Mouse (Mus musculus) liver, postnatal 0 days (tissue): ENCODE data around the gene Olfr870. TPM values are rescaled to one million over a fixed set of nuclear protein-coding genes. Genes with fewer than 3 reads are reported as not detected.
"Not testable (repeated sequence)": the region's sequence is repeated elsewhere in the genome, so short reads cannot be mapped to it uniquely, and the experiment has no call there.

Source experiments
- ATAC-seq: fragments of 200-750 bp; cut with Nextera tagmentation; 2 replicates; pipeline ENCODE4 v1.8.0; 2017; ENCODE audit warnings: mild to moderate bottlenecking, moderate library complexity
- DNase-seq: peaks from one replicate; pipeline ENCODE4 v3.0.0-alpha.2; 2016
- H3K27ac ChIP-seq: fragments of 300-500 bp; sonication (generic); 2 replicates; pipeline ENCODE4 v1.5.1; 2014; ENCODE audit warnings: antibody characterized with exemption, moderate library complexity, mild to moderate bottlenecking, low read depth
- H3K27me3 ChIP-seq: fragments of 300-500 bp; sonication (generic); 2 replicates; pipeline ENCODE4 v1.6.1; 2014; ENCODE audit warnings: low read length, control low read depth, mixed read lengths; ENCODE audit not compliant: insufficient read depth
- H3K36me3 ChIP-seq: fragments of 300-500 bp; sonication (generic); replicated peaks from 2 replicates; pipeline ENCODE4 v1.6.1; 2014; ENCODE audit warnings: mild to moderate bottlenecking, control low read depth, low read length, moderate library complexity, mixed read lengths; ENCODE audit not compliant: insufficient read depth
- H3K4me1 ChIP-seq: fragments of 300-500 bp; sonication (generic); 2 replicates; pipeline ENCODE4 v1.6.1; 2014; ENCODE audit warnings: antibody characterized with exemption, mild to moderate bottlenecking, control low read depth; ENCODE audit not compliant: insufficient read depth
- H3K4me2 ChIP-seq: fragments of 300-500 bp; sonication (generic); 2 replicates; pipeline ENCODE4 v1.6.1; 2014; ENCODE audit warnings: low read depth, mild to moderate bottlenecking, low read length, moderate library complexity, mixed read lengths
- H3K4me3 ChIP-seq: fragments of 300-500 bp; sonication (generic); 2 replicates; pipeline ENCODE4 v1.5.1; 2014; ENCODE audit warnings: low read depth, low read length
- H3K9ac ChIP-seq: fragments of 300-500 bp; sonication (generic); replicated peaks from 2 replicates; pipeline ENCODE4 v1.6.1; 2014; ENCODE audit warnings: mild to moderate bottlenecking, moderate library complexity
- H3K9me3 ChIP-seq: fragments of 300-500 bp; sonication (generic); 2 replicates; pipeline ENCODE4 v1.6.1; 2016; ENCODE audit warnings: mild to moderate bottlenecking, control low read depth, low read length, mixed read lengths
- CTCF ChIP-seq: sonication (generic); IDR thresholded peaks from 2 replicates; pipeline ENCODE4 v1.5.1; 2016; ENCODE audit warnings: antibody characterized with exemption, low read depth
- EP300 ChIP-seq: IDR thresholded peaks from 2 replicates; pipeline ENCODE4 v1.6.1; 2016; ENCODE audit warnings: antibody characterized with exemption, low read depth, mild to moderate bottlenecking
- WGBS: fragments of 180-500 bp; shearing (Covaris S2); extraction: QIAGEN DNeasy Blood & Tissue Kit; methylation state at CpG from one replicate; pipeline ENCODE4 v1.1.7; 2014; ENCODE audit not compliant: insufficient replicate concordance; 5-methylcytosine and 5-hydroxymethylcytosine counted together
- polyA plus RNA-seq: library from polyadenylated mRNA; unstranded; fragments of >200 nt; fragmentation: Nextera tagmentation; extraction: Ambion mirVana; gene quantifications from 2 replicates; pipeline ENCODE4 v1.2.1, GENCODE M21; 2015

Gene Olfr870
- polyA plus RNA-seq = not detected in 2 replicates

DNA sequence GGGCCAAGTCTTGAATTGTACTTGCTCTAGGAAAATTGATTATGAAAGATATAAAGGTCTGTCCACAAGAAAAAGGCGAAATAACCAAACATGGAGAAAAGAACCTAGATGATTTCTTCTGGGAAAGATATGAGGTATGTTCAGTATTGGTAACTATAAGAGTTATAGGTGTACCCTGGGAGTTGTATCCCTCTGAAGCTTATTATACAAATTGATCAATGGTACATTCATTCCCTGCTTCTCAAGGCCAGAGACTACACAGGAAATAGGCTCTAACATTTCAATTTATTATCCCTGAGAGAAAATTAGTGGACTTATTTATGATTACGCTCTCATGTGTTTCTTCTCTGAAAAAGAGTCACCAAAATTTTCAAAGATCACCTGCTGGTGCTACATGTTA, at the start of gene Olfr870:
Gene Olfr870, minus strand, starts transcription at position 101 of the 400 bp plus-strand sequence.
- H3K4me3 ChIP-seq = no peak within 1 kb of the TSS
- no peak within 1 kb of the TSS for H3K9ac ChIP-seq
- H3K27ac ChIP-seq = no peak within 1 kb of the TSS
- no peaks in the 10 kb centered on the region for H3K27me3 ChIP-seq
- H3K4me1 ChIP-seq = no peaks in the 10 kb centered on the region
- H3K4me2 ChIP-seq = no peak within 1 kb of the TSS
- DNase-seq = no peak
- TF ChIP-seq CTCF (no peak), EP300 (no peak)
- WGBS = 62% methylated on average over 2 of the region's 2 CpGs
- H3K36me3 ChIP-seq = no peaks in the 10 kb centered on the region
- H3K9me3 ChIP-seq = no peaks in the 10 kb centered on the region
- no peak for ATAC-seq

DNA sequence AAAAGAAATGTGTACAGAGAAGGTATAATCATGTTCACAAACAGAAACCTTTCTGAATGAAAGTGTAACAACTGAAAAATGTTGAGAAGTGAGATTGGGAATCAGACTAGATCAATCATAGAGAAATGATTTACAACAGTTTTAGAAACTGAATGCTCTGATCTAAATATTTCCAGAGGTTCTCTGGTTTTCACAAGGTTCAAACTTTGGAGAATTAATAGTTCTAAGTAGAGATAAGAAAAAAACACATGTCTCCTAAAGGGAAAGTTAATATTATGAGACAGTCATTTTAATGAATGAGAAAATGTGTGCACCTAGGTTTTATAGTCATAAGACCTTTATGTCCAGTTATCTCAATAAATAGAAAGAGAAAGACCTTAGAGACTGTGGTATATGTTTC, 38.0 kb upstream of the Olfr870 start, which contains the start of gene Olfr871:
Gene Olfr871, plus strand, starts transcription at position 301 of the 400 bp plus-strand sequence.
- Histone ChIP-seq H3K27ac (no peak within 1 kb of the TSS), H3K4me1 (no peaks in the 10 kb centered on the region), H3K4me3 (no peak within 1 kb of the TSS), H3K9me3 (no peaks in the 10 kb centered on the region), H3K4me2 (no peak within 1 kb of the TSS), H3K36me3 (no peaks in the 10 kb centered on the region), H3K27me3 (no peaks in the 10 kb centered on the region), H3K9ac (no peak within 1 kb of the TSS)
- TF ChIP-seq CTCF = no peak
- no peak for TF ChIP-seq EP300
- ATAC-seq (no peak), DNase-seq (no peak)

GRCm38 (mm10) chr9:20211477-20211876, 37.6 kb upstream of the Olfr870 start:
- Histone ChIP-seq H3K27me3 (no peaks in the 10 kb centered on the region), H3K36me3 (no peaks in the 10 kb centered on the region), H3K27ac (no peak overlapping the region), H3K4me2 (no peak overlapping the region), H3K4me1 (no peaks in the 10 kb centered on the region), H3K9ac (no peak overlapping the region), H3K9me3 (no peaks in the 10 kb centered on the region), H3K4me3 (no peak overlapping the region)
- ATAC-seq (no peak), DNase-seq (no peak)
- TF ChIP-seq CTCF (no peak), EP300 (no peak)
- 61% methylated on average over 2 of the region's 2 CpGs for WGBS

GRCm38 (mm10) chr9:20210812-20211211, 37.0 kb upstream of the Olfr870 start:
- Histone ChIP-seq H3K36me3 (no peaks in the 10 kb centered on the region), H3K9ac (no peak overlapping the region), H3K9me3 (no peaks in the 10 kb centered on the region), H3K4me2 (no peak overlapping the region), H3K4me1 (no peaks in the 10 kb centered on the region), H3K27me3 (no peaks in the 10 kb centered on the region), H3K4me3 (no peak overlapping the region), H3K27ac (no peak overlapping the region)
- 25% methylated on average over 1 of the region's 1 CpGs for WGBS
- TF ChIP-seq CTCF = no peak
- no peak for TF ChIP-seq EP300
- DNase-seq (no peak), ATAC-seq (no peak)

DNA sequence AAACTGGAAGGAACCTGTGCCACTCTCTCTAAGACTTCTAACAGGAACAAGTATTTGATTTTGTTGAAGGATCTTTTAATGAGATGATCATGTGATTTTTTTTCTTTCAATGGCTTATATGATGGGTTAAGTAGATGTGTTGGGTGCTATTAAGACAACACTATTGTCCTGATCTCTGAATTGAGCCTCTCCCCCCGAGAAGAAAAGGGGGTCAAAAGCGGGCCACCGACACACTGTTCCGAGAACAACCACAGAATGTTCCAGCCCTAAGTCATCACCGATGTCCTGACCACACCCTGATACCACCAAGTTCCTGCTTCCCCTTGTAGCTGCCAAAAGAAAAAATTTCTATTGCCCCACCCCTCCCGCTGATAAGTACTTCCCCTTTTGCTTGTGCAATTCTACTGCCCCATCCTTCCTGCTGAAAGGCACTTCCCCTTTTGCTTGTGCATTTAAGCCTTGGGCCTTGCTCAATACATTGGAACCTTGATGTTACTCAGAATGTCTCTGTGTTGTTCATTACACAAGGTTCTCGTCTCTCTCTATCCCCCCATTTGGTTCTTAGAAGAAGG, 29.6 kb upstream of the Olfr870 start:
- not testable (repeated sequence) for ATAC-seq, DNase-seq, H3K9ac ChIP-seq, H3K4me1 ChIP-seq, H3K27me3 ChIP-seq, H3K4me2 ChIP-seq, H3K9me3 ChIP-seq, H3K4me3 ChIP-seq, H3K27ac ChIP-seq, H3K36me3 ChIP-seq
- WGBS = 63% methylated on average over 7 of the region's 7 CpGs

DNA sequence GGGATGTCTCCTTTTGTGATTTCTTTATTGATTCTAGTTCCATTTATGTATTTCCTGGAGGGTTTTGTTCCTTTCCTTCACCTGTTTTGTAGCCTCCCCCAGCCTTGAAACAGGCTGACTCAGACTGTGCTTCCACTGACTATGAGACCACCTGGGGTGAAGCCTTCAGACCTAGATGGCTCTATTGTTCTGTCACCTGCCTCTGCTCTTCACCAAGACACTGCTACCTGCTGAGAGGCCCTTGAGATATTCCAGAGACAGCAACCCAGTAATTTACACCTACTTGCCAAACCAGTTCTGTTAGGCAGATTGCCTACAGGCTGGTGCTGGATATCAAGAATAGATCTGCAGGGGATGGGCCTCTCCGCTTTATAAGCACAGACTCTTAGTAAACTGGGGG, 28.3 kb upstream of the Olfr870 start:
- no peak for ATAC-seq
- no peaks in the 10 kb centered on the region for H3K27me3 ChIP-seq
- peaks cover 4% of the 10 kb centered on the region; the same call in 1 of the 2 replicates for H3K9me3 ChIP-seq
- DNase-seq = no peak
- H3K9ac ChIP-seq = no peak overlapping the region
- WGBS = 72% methylated on average over 1 of the region's 1 CpGs
- H3K27ac ChIP-seq = no peak overlapping the region
- no peaks in the 10 kb centered on the region for H3K36me3 ChIP-seq
- H3K4me2 ChIP-seq = no peak overlapping the region
- TF ChIP-seq CTCF (no peak), EP300 (no peak)
- no peak overlapping the region for H3K4me3 ChIP-seq
- no peaks in the 10 kb centered on the region for H3K4me1 ChIP-seq

- Histone ChIP-seq H3K27ac (no peak overlapping the region), H3K4me2 (no peak overlapping the region), H3K9ac (no peak overlapping the region), H3K4me3 (no peak overlapping the region), H3K27me3 (no peaks in the 10 kb centered on the region), H3K9me3 (0 out of 2 replicates have a peak, but pooled peaks cover 2% of the 10 kb centered on the region), H3K4me1 (no peaks in the 10 kb centered on the region), H3K36me3 (no peaks in the 10 kb centered on the region)
- TF ChIP-seq EP300 = no peak
- no peak for TF ChIP-seq CTCF
- DNase-seq = no peak
- no peak for ATAC-seq
- 55% methylated on average over 5 of the region's 5 CpGs for WGBS
Observed at GRCm38 (mm10) chr9:20179463-20179862, 5.6 kb upstream of the Olfr870 start.
